Mouse (Mus musculus): ENCODE results near the gene Olfr374.

Olfr374 gene

DNA sequence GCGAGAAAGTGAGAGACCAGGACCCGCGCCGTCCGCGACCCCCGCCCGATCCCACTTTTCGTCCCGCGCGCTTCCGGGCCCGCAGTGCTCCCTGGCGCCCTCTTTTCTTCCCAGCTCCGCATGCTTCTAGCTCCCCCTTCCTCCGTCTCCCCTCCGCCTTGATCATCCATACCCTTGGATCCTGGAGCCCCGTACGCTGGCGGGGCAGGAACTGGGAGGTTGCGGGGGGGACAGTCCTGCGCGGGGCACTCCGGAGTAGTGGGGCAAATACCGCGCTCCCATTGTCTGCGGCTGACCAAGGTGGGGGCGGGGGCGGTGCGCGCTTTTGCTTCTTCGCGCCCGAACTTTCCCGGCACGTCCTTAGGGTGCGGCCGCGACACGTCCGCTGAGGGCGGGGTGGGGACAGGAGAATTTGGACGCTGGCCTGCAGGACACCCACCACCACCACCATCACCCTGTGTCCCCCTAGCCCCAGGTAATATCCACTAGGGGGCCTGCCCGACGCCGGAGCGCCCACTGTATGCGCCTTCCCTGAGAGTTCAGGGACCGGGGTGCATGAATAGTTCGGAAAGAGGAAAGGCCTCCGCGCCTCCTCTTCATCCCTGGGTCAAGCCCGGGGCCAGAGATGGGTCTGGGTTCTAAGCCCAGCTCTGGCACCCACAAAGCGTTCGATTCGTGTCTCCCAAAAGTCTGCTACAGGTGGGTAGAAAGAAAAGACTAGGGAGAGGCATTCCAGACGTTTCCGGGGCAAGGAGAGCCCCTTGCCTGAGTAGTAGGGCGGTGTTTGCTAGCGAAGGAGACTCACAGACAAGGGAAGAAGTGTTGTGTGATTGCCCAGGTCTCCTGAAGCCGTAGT, 28.8 kb downstream of the Olfr374 start:
- CTCF ChIA-PET = interaction anchor here (0.6 to 1.1 kb wide), 2 partner anchors 41 to 624 kb away, joined by 3 read pairs; partner anchors contain the start of gene Plvap

DNA sequence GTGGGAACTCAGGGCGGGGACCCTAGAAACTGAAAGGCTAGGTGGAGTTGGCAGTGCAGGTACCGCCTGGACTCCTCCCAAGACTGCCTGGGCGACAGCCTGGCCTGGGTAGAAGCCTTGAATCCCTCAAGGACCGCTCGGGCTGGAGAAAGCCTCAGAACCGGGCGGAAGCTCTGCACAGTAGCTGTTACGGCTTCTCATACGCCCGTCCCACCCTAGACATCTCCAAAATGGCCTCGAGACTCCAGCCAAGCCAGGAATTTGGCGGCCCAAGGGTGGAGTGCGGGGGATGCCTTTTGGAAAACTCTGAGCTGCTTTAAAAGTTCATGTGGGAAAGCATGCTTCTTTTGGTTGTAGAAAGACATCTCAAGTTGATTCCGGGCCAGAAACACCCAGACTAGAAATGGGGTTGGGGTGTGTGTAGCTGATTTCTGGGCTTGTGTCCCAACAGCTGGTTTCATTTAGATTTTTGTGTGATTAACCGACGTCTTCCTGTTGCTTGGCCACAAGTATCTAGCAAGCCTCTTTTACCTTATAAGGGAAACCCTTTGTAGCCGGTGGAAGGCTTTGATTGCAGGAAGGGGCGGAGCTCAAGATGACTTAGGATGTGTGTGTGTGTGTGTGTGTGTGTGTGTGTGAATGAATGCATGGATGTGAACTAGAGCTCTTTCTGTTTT, 29.6 kb downstream of the Olfr374 start:
- CTCF ChIA-PET = interaction anchor here (1.1 kb wide), 1 partner anchor 40 kb away, joined by 3 read pairs; no protein-coding TSS in a partner anchor

DNA sequence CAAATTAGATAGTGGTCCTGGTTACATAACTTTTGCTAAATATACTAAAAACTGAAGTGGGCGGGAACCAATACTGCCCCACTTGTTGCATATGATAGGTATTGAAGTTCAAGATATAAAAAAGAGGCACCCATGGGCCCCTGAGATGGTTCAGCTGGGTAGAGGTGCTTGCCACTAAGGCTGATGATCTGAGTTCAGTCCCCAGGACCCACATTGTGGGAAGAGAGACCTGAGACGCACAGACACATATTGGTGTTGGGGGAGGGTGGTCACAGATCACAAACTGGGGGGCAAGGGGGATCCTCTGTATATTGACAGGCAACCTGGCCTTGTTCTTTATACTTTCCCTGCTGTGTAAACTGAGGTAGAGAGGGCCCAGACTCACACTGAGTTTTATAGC, 30.6 kb downstream of the Olfr374 start:
- CTCF ChIA-PET = interaction anchor here (0.6 kb wide), 2 partner anchors 179 to 216 kb away, joined by 3 read pairs; no protein-coding TSS in a partner anchor

DNA sequence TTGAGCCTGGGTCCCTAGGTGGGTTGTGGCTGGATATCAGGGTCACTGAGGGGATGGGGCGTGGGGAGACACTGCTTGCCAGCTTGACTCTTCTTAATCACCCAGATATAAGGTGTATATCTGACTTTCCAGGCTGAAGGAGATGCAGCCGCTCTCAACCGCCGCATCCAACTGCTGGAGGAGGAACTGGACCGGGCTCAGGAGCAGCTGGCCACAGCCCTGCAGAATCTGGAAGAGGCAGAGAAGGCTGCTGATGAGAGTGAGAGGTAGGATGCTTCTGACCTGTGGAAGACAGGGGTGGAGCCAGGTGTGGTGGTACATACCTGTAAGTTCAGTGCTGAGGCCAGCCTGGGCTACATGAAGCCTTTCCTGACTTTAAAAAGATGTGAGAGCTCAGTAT, 31.6 kb downstream of the Olfr374 start:
- CTCF ChIA-PET = no interaction called here

DNA sequence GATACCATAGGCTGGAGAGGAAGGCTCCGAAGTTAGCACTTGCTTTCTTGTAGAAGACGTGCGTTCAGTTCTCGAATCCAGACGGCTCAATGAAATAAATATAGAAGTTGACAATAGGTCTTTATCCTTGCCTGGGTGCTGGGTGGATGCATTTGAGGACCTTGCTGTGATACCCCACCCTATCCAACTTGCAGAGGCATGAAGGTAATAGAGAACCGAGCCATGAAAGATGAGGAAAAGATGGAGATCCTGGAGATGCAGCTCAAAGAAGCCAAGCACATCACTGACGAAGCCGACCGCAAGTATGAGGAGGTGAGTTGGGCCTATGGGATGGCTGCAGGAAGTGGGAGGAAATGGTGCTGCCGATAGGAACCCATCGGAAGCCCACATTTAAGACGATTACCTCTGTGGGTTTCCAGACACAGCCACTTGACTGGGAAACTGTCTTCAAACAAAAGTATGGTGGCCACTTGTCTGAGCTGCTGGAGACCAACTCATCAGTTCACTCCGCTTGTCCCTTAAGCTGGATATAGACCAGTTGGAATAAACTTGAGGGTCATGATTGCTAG, 36.5 kb downstream of the Olfr374 start:
- CTCF ChIA-PET = no interaction called here

DNA sequence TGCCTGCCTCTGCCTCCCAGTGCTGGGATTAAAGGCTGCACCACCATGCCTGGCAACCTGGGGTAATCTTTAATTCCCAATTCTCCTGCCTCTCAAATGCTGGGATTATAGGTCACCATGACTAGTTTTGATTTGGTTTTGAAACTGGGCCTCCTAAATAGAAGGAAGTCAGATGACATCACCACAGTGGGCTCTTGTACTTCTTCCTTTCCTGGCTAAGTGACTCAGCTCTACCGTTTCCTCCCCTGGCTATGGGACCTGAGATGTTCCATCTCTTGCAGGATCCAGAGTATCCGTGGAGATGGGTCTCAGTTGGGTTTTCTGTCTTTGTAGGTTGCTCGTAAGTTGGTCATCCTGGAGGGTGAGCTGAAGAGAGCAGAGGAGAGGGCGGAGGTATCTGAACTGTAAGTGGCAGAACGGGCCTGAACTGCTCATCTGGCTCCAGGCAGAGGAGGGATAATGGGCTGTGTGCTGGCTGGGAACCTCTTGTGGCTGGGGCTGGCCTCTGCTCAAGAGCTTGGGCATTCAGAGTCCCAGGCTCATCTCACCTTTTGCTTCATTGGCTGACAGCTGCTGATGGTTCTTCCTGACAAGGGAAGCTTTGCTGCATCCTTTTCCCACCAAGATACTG, 37.6 kb downstream of the Olfr374 start:
- CTCF ChIA-PET = no interaction called here

DNA sequence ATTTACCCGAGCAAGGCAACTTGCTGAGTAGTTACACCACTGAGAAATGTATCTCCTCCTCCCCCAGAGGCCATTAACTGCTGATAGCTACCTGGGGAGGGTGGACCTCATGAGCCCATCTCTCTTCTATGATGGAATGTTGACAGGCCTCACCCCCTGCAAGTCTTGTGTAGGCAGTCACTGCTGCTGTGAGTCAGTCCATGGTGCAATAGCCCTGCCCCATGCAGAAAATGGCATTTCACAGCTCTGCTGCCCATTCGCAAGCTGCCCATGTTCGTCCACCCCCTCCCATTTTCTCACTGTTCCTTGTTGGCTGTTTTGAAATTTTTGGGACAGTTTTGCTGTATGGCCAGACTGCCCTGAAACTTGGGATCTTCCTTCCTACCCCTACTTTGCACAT, 38.7 kb downstream of the Olfr374 start:
- CTCF ChIA-PET = no interaction called here

DNA sequence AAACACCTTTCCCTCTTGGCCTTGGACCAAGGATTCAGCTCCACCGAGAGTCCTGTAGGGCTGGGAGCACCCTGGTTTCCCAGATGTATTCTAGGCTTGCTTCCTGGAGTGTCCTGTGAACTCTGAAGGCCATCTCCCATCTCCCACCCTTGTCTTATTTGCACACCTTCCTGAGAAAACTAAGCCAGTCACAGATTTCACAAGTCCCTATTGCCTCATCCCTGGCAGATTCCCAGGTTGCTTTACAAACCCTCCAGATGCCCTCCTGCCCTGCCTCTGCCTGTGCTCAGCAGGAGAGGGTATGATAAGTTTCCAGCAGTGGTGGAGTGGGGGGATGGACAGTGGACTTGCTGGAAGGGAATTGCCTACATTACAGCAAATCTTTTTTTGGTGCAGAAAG, 39.2 kb downstream of the Olfr374 start:
- CTCF ChIA-PET = interaction anchor here (0.9 kb wide), 1 partner anchor 9 kb away, joined by 3 read pairs; no protein-coding TSS in a partner anchor

DNA sequence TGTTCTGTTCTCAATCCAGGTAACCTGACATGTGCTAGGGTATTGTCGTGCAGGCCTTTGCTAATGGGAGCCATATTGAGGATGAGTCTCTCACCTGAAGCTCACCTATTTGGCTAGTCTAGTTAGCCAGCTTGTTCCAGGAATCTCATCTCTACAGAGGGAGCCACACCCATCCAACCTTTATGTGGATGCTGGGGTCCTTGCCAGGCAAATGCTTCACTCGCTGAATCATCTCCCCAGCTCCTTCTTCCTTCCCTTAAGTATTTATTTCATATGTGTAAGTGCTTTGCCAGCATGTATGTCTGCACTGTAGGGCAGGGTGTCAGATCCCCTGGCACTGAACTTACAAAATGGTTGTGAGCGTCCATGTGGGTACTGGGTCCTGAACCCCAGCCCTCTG, 39.7 kb downstream of the Olfr374 start:
- CTCF ChIA-PET = interaction anchor here (0.9 kb wide), 1 partner anchor 9 kb away, joined by 3 read pairs; no protein-coding TSS in a partner anchor

DNA sequence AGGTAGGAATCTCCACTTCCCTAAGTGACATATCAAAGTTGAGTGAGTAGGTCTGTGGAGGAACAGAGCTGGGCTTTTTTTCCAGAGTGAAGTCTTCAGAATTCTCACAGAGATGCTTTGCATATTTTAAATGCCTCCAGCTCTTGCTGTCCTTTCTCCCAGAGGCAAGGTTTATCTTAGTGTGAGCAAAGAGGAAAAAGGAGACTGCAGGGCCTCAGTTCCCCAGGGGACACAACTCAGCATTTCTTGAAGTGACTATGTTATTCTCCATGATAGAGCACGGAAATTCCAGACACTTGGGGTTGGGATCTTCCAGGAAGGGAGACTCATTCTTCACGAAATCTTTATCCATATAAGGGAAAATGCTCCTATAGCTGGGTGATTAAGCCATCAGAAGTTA, 40.4 kb downstream of the Olfr374 start:
- CTCF ChIA-PET = no interaction called here

DNA sequence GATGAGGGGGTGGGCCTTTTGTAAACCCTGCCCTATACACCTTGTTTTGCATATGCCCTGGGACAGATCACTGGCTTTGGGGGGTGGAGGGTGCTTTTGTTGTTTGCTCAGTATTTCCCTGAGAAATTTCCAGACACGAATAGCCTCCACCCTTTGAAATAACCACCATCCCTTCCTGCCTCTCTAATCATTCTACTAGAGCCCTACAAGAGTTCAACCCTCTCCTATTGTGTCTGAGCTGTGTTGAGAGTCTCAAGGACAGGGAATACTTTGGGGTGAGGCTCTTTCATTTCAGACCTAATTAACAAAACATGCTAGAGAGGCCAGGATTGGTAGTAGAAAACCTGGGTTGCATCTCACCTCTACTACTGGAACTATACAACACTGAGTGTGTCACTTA, 42.2 kb downstream of the Olfr374 start:
- CTCF ChIA-PET = no interaction called here

DNA sequence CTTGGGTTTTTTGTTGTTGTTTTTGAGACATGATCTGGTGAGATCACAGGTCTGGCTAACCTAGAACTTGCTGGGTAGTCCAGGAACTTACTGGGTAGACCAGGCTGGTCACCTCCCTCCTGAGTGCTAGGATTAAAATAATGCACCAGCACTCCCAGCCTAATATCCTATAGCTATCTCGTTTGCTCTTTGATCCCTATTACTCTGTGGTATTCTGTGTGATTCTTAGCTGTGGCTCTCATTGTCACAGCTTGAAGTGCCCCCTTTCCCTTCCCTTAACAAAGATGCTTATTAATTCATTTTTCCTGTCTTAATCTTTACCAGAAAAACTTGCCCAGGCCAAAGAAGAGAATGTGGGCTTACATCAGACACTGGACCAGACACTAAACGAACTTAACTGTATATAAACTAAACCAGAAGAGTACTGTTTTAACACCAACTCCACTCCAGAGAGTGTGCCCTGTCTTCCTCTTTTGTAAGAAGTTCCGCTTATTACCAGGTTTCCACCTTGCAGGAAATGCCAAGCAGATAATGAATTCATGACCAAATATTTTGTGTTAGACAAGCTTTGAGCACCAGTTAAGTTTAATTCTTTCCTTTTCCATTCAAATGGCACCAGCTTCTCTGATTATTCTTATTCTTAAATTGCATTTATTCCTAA, 44.7 kb downstream of the Olfr374 start:
- CTCF ChIA-PET = no interaction called here

DNA sequence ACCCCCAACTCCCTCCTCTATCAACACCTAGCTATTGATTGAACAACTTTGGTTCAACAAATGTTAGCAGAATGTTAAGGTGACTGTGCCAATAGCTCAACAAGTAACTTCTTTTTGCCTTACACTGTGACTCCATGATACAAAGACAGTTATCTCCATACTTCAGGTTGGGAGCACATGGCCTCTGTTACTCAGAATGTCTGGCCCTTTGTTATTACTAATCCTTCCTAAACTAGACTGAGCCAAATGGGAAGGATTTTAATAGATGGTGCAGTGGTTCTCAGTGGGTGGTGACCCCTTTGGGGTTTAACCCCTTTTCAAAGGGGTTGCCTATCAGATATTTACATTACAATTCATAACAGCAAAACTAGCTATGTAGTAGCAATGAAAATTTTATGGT, 46.5 kb downstream of the Olfr374 start:
- CTCF ChIA-PET = interaction anchor here (0.6 kb wide), 2 partner anchors 12 to 16 kb away, joined by 3 to 5 read pairs; no protein-coding TSS in a partner anchor

DNA sequence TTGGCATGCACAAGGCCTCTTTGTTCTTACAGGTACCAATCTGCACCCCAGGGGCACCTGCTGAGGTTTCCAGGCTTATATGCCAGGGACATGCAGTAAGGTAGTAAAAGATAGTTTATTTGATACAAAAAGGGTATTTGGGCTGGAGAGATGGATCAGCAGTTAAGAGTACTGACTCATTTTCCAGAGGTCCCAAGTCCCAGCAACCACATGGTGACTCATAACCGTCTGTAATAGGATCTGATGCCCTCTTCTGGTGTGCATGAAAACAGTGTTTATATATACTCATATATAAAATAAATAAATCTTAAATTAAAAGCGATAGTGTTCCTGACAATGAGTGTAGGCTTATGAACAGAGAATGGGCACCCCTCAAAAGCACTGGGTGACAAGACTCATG, 51.3 kb downstream of the Olfr374 start:
- CTCF ChIA-PET = interaction anchor here (0.6 kb wide), 1 partner anchor 16 kb away, joined by 3 read pairs; no protein-coding TSS in a partner anchor

DNA sequence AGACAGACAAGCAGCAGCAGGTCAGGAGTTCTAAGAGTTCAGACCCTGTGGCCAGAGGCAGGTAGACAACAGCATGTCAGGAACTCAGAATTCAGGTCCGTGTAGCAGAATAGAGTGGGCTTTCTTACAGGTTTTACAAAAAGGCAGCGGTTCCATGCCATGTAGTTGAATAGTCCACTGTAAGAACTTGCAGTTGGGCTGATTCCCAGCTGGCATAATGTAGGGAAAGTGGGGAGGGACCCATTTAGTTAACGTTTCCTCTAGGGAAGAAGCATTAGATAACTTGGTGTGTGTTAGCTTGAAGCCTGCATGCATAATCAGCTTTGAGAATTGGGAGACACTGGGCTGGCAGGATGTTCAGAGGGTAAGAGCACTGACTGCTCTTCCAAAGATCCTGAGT, 51.9 kb downstream of the Olfr374 start:
- CTCF ChIA-PET = interaction anchor here (0.6 kb wide), 1 partner anchor 39 kb away, joined by 3 read pairs; no protein-coding TSS in a partner anchor

DNA sequence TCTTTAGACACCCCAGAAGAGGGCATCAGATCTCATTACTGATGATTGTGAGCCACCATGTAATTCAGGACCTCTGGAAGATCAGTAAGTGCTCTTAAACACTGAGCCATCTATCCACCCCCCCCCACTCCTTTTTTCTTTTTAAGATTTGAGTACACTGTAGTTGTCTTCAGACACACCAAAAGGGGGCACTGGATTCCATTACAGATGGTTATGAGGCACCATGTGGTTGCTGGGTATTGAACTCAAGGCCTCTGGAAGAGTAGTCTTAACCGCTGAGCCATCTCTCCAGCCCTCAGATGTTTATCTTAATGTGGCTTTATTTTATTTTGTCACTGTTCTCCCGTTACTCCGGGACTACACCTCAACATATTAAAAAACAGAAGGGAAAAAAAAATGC, 53.2 kb downstream of the Olfr374 start:
- CTCF ChIA-PET = no interaction called here

DNA sequence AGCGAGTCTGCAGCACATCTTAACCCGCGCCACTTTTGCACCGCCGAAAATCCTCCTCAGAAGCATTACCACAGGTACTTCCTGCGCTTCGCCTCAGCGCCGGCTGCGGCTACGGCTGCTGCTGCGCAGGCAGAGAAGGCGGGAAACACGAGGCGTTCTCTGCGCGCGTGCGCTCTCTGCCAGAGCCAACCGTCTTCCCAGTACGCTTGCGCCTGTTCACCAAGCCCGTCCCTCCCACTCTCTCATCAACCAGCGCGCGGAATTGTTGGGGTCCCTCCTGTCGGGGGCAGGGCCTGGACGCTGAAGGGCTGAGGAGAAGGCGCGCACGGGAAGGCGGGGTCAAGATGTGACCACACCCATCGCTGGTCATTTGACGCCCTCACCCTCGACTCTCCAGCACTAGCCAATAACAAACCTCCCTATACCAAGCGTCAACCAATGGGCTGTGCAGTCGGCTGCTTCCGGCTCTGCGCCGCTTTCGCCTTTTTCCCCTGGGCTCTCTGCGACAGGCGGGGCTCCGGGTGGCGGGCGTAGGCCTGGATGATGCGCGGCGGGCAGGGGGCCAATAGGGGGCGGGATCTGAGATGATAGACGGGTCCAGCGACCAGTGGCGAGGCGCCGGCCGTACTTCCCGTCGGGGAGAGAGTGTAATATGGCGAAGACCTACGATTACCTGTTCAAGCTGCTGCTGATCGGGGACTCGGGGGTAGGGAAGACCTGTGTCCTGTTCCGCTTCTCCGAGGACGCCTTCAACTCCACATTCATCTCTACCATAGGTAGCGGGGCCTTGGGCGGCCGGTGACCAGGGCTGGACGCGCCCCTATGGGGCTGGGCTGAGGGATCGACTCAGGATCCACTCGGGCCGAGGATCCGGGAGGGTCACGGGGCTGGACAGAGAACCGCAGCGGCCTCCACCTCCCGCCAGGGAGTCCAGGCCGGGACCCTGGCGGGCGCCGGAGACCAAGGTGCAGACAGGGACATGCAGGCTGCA, 54.2 kb downstream of the Olfr374 start, which contains the start of gene Rab8a:
Rab8a (plus strand) TSS at position 494 of the 991 bp plus-strand sequence.
- CTCF ChIA-PET = no interaction called here

DNA sequence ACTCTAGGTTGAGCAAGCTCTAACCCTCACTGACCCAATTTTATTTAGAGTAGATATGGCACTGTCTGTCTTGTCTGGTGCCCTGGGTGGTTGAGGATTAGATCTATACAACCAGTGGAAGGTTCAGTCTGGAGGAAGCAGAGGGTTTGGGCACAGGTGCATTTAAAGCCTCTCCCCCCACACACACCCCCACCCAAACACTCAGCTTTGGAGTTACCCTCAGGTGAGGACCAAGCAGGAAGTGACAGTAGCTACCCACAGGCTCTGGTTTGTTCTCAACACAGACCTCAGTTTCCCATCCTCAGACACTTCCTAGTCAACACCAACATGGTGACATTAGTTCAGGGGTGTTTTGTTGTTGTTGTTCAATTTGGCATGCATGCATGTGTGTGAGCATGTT, 56.0 kb downstream of the Olfr374 start:
- CTCF ChIA-PET = interaction anchor here (0.6 kb wide), 1 partner anchor 1614 kb away, joined by 3 read pairs; no protein-coding TSS in a partner anchor
